Mouse (Mus musculus) inflammation-experienced regulatory T-cells, adult 6 months (primary cell): ENCODE measurements around the gene Sprr1b. TPM values are rescaled to one million over a fixed set of nuclear protein-coding genes. Genes with fewer than 3 reads are reported as not detected.
"Not testable (repeated sequence)": the region's sequence is repeated elsewhere in the genome, so short reads cannot be mapped to it uniquely, and the experiment has no call there.

Experiments
- ATAC-seq: one replicate; pipeline ENCODE4 v1.8.0; 2017
- polyA plus RNA-seq, 3 experiments: library from polyadenylated mRNA; unstranded; fragments of 100-300 nt; shearing (Covaris generic); gene quantifications; one replicate each; pipeline ENCODE4 v1.2.1; 2017

The Sprr1b gene
- not detected for polyA plus RNA-seq

GRCm38 (mm10) chr3:92438689-92439088 lies at the start of gene Sprr1b:
TSS of gene Sprr1b (minus strand) at chr3:92438789.
- no peak for ATAC-seq

DNA sequence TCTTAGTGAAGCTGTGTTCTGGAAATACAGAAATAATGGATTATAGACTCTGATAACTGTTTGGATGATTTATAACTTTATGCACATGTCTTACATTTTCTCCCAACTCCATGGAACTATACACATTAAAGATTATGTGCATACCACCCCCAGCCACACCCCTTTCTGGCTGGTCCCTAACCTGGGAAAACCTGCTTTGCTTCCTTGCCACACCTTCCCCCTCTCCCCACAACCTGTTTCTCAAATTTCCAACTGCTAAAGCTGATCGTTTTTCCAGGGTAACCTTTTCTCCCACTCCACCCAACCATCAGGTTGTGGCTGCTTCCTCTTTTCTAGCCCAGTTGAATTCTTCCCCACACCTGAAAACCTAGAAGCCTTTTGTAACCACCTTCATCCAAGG lies 47.7 kb upstream of the Sprr1b start:
- ATAC-seq: no peak

- no peak for ATAC-seq
Observed at GRCm38 (mm10) chr3:92485863-92486262, 47.3 kb upstream of the Sprr1b start, which contains the start of gene Sprr1a. TSS of gene Sprr1a (minus strand) at chr3:92485895.

- ATAC-seq: not testable (repeated sequence)
Observed at GRCm38 (mm10) chr3:92481249-92481648, 42.7 kb upstream of the Sprr1b start.

DNA sequence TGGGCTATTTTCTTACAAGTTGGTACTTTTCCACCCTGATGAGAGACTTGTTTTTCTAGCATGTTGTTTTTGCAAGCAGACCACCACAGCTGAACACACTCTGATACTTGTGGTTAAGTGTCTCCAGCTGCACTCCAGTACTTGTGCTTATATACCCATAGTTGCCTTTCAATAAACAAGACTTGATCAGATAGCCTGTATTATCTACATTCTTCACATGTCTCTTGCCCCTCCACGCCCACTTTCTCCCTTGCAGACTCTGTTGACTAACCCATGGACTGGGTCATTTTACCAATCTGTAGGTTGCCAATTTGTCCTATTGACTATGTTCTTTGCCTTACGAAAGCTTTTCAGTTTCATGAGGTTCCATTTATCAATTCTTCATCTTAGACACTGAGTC lies 31.5 kb upstream of the Sprr1b start:
- ATAC-seq: no peak

DNA sequence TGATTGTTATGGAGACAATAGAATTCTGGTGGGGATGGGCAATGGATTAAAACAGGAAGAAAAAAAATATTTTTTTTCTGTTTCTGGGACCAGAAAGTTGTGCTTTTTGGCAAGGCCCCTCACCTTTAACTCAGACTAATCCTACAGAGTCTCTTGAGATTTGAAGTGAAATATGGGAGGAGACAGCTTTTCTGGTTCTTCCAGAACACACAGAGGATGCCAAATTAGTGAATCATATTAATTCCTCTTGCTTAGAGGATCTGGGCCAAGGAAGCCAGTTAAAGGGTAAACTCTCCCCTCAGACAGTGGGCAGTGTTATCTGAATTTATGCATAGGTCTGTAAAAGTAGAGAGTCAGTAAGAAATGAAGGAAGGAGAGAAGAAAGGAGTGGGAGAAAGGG lies 28.8 kb upstream of the Sprr1b start:
- ATAC-seq: no peak

DNA sequence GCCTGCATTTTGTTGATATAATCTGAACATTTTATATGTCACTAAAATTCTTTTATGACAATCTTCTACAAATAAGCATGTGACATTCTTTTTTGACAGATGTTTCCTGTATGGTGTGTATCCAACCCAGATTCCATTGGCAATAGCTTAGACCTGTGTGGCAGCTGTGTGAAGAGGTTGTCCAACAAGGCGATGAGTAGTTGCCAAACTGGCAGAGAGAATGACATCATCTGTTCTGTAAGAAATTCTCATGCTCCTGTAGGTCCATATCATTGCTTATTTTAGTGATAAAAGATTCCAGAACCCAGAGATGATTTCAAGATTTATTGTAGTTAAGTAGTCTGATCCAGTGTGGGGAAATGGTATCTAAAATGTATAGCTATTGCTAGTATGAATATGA lies 28.0 kb upstream of the Sprr1b start:
- no peak for ATAC-seq

DNA sequence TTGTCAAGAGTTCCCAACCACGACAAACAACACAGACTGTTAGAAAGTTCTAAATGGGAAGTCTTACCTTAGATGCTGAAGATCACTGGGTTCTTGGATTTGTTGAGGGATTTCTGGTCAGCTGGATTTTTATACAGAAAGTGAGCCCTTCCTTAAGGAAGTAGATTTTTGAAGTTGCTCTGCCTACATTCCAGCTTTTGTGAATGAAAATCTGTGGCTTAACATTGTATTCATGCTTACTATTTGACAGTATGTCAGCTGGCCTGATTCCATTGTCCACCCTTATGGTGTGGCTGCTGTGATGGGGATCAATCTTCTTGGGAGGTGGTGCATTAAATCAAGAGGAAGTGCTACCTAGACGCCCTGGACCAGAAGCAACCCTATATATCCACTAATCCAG lies 20.0 kb upstream of the Sprr1b start, which contains the start of gene Sprr3:
Sprr3 (minus strand) TSS at position 101 of the 400 bp plus-strand sequence.
- ATAC-seq: no peak

- no peak for ATAC-seq
Observed at GRCm38 (mm10) chr3:92455151-92455550, 16.6 kb upstream of the Sprr1b start.

- ATAC-seq: no peak
Observed at GRCm38 (mm10) chr3:92440177-92440576, 1.6 kb upstream of the Sprr1b start.

DNA sequence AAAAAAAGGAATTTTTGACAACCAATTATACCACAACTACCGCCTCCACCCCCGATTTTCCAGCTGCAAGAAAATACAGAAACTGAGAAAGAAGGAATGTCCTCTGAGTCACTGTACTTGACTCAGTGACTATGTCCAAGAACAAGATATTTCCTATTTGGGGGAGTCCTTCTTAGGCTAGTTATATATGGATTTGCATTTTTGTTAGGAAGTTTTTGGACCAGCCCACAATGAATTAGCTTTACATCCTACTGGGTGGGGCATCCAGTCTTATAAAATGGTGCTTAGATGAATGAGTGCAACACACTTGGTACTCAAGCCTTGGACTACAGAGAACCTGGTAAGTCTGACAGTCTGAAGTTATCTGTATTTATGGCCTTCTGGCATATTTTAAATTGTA lies 6.3 kb downstream of the Sprr1b start, which contains the start of gene Sprr2k:
Sprr2k (plus strand) TSS at position 301 of the 400 bp plus-strand sequence.
- no peak for ATAC-seq

GRCm38 (mm10) chr3:92429323-92429722 lies 9.3 kb downstream of the Sprr1b start, which contains the start of gene Gm9774:
TSS of gene Gm9774 (minus strand) at chr3:92429423.
- ATAC-seq: no peak

DNA sequence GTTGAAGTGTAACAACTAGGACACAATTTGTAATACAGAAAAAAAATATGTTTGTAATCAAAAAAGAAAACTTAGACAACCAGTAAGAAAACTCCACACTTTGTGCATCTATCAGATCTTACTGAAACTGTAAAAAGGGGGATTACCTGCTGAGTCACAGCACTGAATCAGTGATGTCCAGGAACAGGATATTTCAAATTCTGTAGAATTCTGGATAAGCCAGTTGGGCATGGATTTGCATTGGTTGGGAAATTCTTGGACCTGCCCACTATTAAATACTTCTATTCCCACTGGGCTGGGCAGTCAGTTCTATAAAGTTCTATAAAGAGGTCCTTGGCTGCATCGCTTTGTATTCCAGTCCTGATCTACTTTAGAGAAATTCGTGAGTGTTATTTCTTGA lies 20.8 kb downstream of the Sprr1b start, which contains the start of gene Sprr2j-ps:
Sprr2j-ps (plus strand) TSS at position 301 of the 400 bp plus-strand sequence.
- no peak for ATAC-seq

DNA sequence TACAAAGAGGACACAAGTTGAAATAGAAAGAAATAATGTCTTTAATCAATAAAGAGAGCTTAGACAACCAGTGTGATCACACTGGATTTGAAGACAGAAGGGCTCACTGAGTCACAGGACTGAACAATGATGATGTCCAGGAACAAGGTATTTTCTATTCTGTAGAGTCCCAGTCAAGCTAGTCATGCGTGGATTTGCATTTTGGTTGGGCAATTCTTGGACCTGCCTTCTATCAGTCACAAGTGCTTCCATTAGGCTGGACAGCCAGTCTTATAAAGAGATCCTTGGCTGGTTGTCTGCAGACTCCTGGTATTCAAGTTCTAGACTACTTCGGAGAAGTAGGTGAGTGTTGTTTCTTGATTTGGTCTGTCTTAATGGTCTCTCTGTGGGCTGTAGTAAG lies 30.9 kb downstream of the Sprr1b start, which contains the start of gene Sprr2i:
Sprr2i (plus strand) TSS at position 301 of the 400 bp plus-strand sequence.
- ATAC-seq: no peak

DNA sequence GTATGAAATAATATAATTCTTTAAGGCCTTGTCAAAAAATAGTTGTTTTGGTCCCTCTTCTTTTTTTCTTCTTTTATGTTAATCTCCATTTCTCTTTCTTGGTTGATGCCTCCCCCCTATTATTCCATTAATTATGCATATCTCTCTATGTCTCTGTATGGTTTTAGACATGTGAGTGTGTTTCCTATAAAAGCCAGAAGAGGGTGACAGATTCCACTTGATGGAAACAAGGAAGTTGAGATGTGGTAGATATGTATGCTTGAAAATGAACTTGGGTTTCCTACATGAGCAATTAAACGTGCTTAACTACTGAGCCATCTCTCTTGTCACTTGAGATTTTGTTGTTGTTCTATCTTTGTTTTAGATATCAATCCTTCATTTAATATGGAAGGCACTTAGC lies 44.3 kb downstream of the Sprr1b start:
- ATAC-seq: no peak

Other genes starting within 250 kb of the Sprr1b start
- under 1 TPM in 1 of 3 experiments, not detected in 2; 0.15 TPM for gene Sprr2a1, start 223.0 kb downstream of the Sprr1b start, polyA plus RNA-seq
- gene Sprr2a2, start 222.9 kb downstream of the Sprr1b start, polyA plus RNA-seq: not detected
- not detected for gene Sprr2a3, start 153.4 kb downstream of the Sprr1b start, polyA plus RNA-seq
- not detected for gene Sprr2b, start 122.2 kb downstream of the Sprr1b start, polyA plus RNA-seq
- gene Sprr2d, start 99.6 kb downstream of the Sprr1b start, polyA plus RNA-seq: not detected
- not detected for gene Sprr2e, start 86.6 kb downstream of the Sprr1b start, polyA plus RNA-seq
- gene Sprr2f, start 73.6 kb downstream of the Sprr1b start, polyA plus RNA-seq: not detected
- gene Sprr2h, start 53.1 kb downstream of the Sprr1b start, polyA plus RNA-seq: not detected
- gene Sprr2i, start 30.8 kb downstream of the Sprr1b start, polyA plus RNA-seq: not detected
- not detected for gene Sprr2j-ps, start 20.7 kb downstream of the Sprr1b start, polyA plus RNA-seq
- 10 to 100 TPM in 1 of 3 experiments, 1 to 10 TPM in 2; 4.2 to 11.0 (median 7.7) TPM for gene Gm9774, start 9.4 kb downstream of the Sprr1b start, polyA plus RNA-seq
- not detected for gene Sprr2k, start 6.2 kb downstream of the Sprr1b start, polyA plus RNA-seq
- gene Sprr3, start 19.9 kb upstream of the Sprr1b start, polyA plus RNA-seq: not detected
- gene Sprr1a, start 47.1 kb upstream of the Sprr1b start, polyA plus RNA-seq: not detected
- gene Sprr4, start 61.7 kb upstream of the Sprr1b start, polyA plus RNA-seq: not detected
- gene 2310046K23Rik, start 95.7 kb upstream of the Sprr1b start, polyA plus RNA-seq: not detected
- gene Ivl, start 134.9 kb upstream of the Sprr1b start, polyA plus RNA-seq: not detected
- gene Smcp, start 150.2 kb upstream of the Sprr1b start, polyA plus RNA-seq: not detected
- gene 2210017I01Rik, start 168.7 kb upstream of the Sprr1b start, polyA plus RNA-seq: not detected
- gene Lce6a, start 182.9 kb upstream of the Sprr1b start, polyA plus RNA-seq: not detected
- not detected for gene Lce1a1, start 209.5 kb upstream of the Sprr1b start, polyA plus RNA-seq
- not detected for gene Lce1b, start 218.1 kb upstream of the Sprr1b start, polyA plus RNA-seq
- not detected for gene Lce1a2, start 231.5 kb upstream of the Sprr1b start, polyA plus RNA-seq
- gene Lce1c, start 240.5 kb upstream of the Sprr1b start, polyA plus RNA-seq: not detected
- gene Lce1d, start 248.4 kb upstream of the Sprr1b start, polyA plus RNA-seq: not detected